Mouse (Mus musculus) kidney, postnatal 10 days (tissue): ENCODE measurements around the gene Stxbp1.

Experiments used
- DNase-seq: peaks from one replicate; pipeline ENCODE4 v3.0.0; 2021; ENCODE audit warnings: mixed read lengths

Stxbp1 gene

GRCm38 (mm10) chr2:32846805-32847467 is at the start of gene Stxbp1:
Stxbp1 (minus strand) TSS chr2:32847245.
- peak; percentile 97 for DNase-seq

- no peak for DNase-seq
Measured at GRCm38 (mm10) chr2:32896507-32897147, 49.6 kb upstream of the Stxbp1 start.

- DNase-seq = peak; percentile 66
Measured at GRCm38 (mm10) chr2:32895606-32896106, 48.6 kb upstream of the Stxbp1 start.

GRCm38 (mm10) chr2:32894097-32894496 is 47.1 kb upstream of the Stxbp1 start:
- no peak for DNase-seq

GRCm38 (mm10) chr2:32892490-32892889 is 45.4 kb upstream of the Stxbp1 start:
- DNase-seq = no peak

- no peak for DNase-seq
Measured at GRCm38 (mm10) chr2:32891278-32891677, 44.2 kb upstream of the Stxbp1 start.

- DNase-seq = no peak
Measured at GRCm38 (mm10) chr2:32890280-32890679, 43.2 kb upstream of the Stxbp1 start.

- DNase-seq = no peak
Measured at GRCm38 (mm10) chr2:32888551-32888950, 41.5 kb upstream of the Stxbp1 start.

- no peak for DNase-seq
Measured at GRCm38 (mm10) chr2:32888029-32888428, 41.0 kb upstream of the Stxbp1 start.

- peak; percentile 63 for DNase-seq
Measured at GRCm38 (mm10) chr2:32884745-32885144, 37.7 kb upstream of the Stxbp1 start.

- peak; percentile 73 for DNase-seq
Measured at GRCm38 (mm10) chr2:32882283-32883043, 35.4 kb upstream of the Stxbp1 start.

- peak; percentile 95 for DNase-seq
Measured at GRCm38 (mm10) chr2:32881723-32882122, 34.7 kb upstream of the Stxbp1 start.

- DNase-seq = peak; percentile 45
Measured at GRCm38 (mm10) chr2:32881054-32881453, 34.0 kb upstream of the Stxbp1 start.

GRCm38 (mm10) chr2:32879593-32879992 is 32.5 kb upstream of the Stxbp1 start:
- DNase-seq = no peak

- DNase-seq = peak; percentile 59
Measured at GRCm38 (mm10) chr2:32878396-32878795, 31.4 kb upstream of the Stxbp1 start.

GRCm38 (mm10) chr2:32877761-32878393 is 30.8 kb upstream of the Stxbp1 start:
- no peak for DNase-seq

- peak; percentile 39 for DNase-seq
Measured at GRCm38 (mm10) chr2:32877303-32877702, 30.3 kb upstream of the Stxbp1 start.

GRCm38 (mm10) chr2:32876490-32877302 is 29.7 kb upstream of the Stxbp1 start:
- peak; percentile 51 for DNase-seq

GRCm38 (mm10) chr2:32875675-32876489 is 28.8 kb upstream of the Stxbp1 start, which contains the start of gene Fam129b:
Fam129b (plus strand) TSS chr2:32876114.
- DNase-seq = peak; percentile 96

GRCm38 (mm10) chr2:32874951-32875674 is 28.1 kb upstream of the Stxbp1 start:
- peak; percentile 65 for DNase-seq
